Mouse (Mus musculus): ENCODE measurements around the gene Capza2.

DNA sequence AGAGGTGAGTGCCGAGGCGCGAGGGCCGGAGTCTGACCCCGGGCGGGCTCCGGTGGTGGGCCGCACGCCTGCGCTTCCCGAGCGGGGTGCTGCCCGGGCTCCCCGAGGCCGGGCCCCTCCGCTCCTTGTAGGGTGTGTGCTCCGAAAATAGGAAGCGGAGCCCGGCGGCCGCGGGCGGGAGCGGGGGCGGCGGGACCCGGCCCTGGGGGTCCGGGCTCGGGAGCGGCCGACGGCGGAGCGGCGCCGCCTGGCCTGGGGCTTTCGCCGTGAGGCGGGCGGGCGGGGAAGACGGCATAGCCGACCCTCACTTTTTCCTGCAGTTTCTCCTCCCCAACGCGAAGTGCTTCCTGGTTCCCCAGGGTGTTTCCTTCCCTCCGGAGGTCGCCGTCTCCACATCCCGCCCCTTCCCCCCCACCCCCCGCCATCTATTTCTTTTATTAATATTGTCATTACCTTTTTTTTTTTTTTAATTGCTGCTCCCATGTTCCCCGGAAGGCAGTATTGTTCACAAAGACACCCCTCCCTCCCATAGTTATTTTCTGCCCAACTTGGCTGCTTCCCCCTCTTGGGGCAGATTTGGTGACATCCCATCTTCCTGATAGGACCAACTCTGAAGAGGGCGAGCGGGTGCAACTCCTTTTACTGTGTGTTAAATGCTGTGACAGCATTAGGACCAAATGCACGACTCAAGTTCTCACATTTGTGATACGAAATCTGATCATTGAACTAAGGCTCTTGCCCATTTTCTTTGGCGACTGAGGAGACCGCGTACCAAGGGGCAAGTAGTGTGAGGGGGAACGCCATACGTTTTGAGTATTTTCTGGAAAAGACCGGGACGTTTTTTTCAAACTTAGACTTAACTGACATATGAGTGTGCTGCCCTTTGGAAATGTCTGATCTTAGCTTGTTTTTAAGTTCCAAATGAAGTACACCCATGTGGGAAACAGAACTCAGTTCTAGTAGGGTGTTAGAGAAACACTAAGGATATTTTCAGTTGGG is 1.5 kb downstream of the Capza2 start:
- TF ChIP-seq CTCF (IDR thresholded peaks at IDR 0.05; ENCODE audit: borderline replicate concordance, control insufficient read depth, extremely low read depth, insufficient read depth, low read length, poor library complexity) = no peak
- no peak for TF ChIP-seq POLR2A (IDR thresholded peaks at IDR 0.05; ENCODE audit: control insufficient read depth, extremely low read depth, insufficient read depth, low read length, poor library complexity)
